Mouse (Mus musculus): ENCODE data around the gene Msrb2. TPM values are rescaled to one million over a fixed set of nuclear protein-coding genes. Genes with fewer than 3 reads are reported as not detected.

The Msrb2 gene
- 3.9 and 5.1 TPM in 2 replicates for polyA plus RNA-seq (2012; rRNA removed)

GRCm38 (mm10) chr2:19371390-19372158 is at the start of gene Msrb2:
Gene Msrb2, plus strand, starts transcription at chr2:19371440.

Other genes with a start within 250 kb of the Msrb2 start
- 0.07 and 0.21 TPM in 2 replicates for gene Armc3, start 172.1 kb upstream of the Msrb2 start, polyA plus RNA-seq (2012; rRNA removed)
- 2.5 TPM in 1 of 2 replicates, not detected in the other for gene Ptf1a, start 74.2 kb downstream of the Msrb2 start, polyA plus RNA-seq (2012; rRNA removed)
- not detected in 2 replicates for gene 4921504E06Rik, start 182.5 kb downstream of the Msrb2 start, polyA plus RNA-seq (2012; rRNA removed)